ENCODE assay signal across 8 mouse cellular contexts in the genomic region with DNA sequence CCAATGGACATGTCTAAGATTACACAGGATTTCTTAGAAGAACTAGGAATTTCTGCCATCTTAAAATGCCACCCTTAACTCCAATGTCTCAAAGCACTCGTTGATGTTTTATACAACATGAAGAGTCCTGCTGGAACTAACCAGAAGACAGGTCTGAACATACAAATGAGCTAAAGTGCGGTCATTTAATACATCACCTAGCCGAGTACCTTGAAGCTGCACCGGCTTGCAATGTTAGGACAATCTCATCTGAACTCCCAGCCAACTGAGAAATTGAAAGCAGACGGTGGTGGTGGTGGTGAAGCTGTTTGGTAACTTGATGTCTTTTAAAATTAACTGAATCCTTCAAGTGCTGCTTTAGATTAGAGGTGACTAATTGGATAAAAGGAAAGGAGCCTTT. TPM values are rescaled to one million over a fixed set of nuclear protein-coding genes. Genes with fewer than 3 reads are reported as not detected.
DNase-seq lines count a peak whose midpoint lies in the region; ATAC-seq lines count a peak whose summit lies in the region.

No protein-coding gene starts in this region.

- ATAC-seq in liver, embryonic 15.5 days (ENCODE audit: insufficient read depth) = no peak

- H3K27ac ChIP-seq in liver, embryonic 15.5 days (replicated peaks) = no peak overlapping the region

- no peaks in the 10 kb centered on the region for H3K36me3 ChIP-seq in liver, embryonic 15.5 days (replicated peaks)

- H3K4me2 ChIP-seq in liver, embryonic 15.5 days = peak overlapping the region; percentile 91

- DNase-seq in embryo, embryonic 10.5 days (ENCODE audit: low spot score) = peak; percentile 19
- no peak for DNase-seq in embryo, embryonic 10 days (ENCODE audit: low spot score)
- DNase-seq in retina, embryonic 14.5 days (ENCODE audit: low spot score) = peak; percentile 7
- no peak for DNase-seq in retina, postnatal 1 day
- no peak for DNase-seq in ovary, postnatal 10 days (ENCODE audit: low spot score)
- DNase-seq in urinary bladder, postnatal 14 days (ENCODE audit: low spot score) = no peak
- DNase-seq in spleen, postnatal 14 days (ENCODE audit: low spot score in 2 of 2) = no peak

- H3K4me1 ChIP-seq in liver, embryonic 15.5 days (replicated peaks) = peaks cover 6% of the 10 kb centered on the region

- peak overlapping the region; percentile 68 for H3K4me3 ChIP-seq in liver, embryonic 15.5 days (replicated peaks)

- no peaks in the 10 kb centered on the region for H3K27me3 ChIP-seq in liver, embryonic 15.5 days

- H3K9ac ChIP-seq in liver, embryonic 15.5 days = peak overlapping the region; percentile 40

- 45% methylated on average over 5 of the region's 5 CpGs for WGBS in liver, embryonic 15.5 days (ENCODE audit: insufficient replicate concordance)

- H3K9me3 ChIP-seq in liver, embryonic 15.5 days (replicated peaks) = no peaks in the 10 kb centered on the region

RNA-seq across cellular contexts. Expression of gene Mitf, which starts 0.8 kb away (rescaled TPM):
- polyA plus RNA-seq in liver, embryonic 15.5 days (2015; fragmentation: Nextera tagmentation; extraction: Ambion mirVana) = 0.51 and 0.60 TPM in 2 replicates

Comparison
In these comparisons a context has a peak if more than half of its experiments do, and no peak if none do; other contexts are left out.
1. DNase-seq: peak in embryo, embryonic 10.5 days (single experiment) and retina, embryonic 14.5 days (single experiment); none in embryo, embryonic 10 days (single experiment), retina, postnatal 1 day (single experiment), ovary, postnatal 10 days (single experiment), urinary bladder, postnatal 14 days (single experiment) and spleen, postnatal 14 days (0 of 2).